Mouse (Mus musculus): ENCODE measurements around the gene Gmpr. TPM values are rescaled to one million over a fixed set of nuclear protein-coding genes. Genes with fewer than 3 reads are reported as not detected.

Gene Gmpr
- polyA plus RNA-seq, 1 experiment: 5.7 TPM

- WGBS: 88% methylated on average over 5 of the region's 5 CpGs
- H3K36me3 ChIP-seq (ENCODE audit: control insufficient read depth, insufficient read depth, low read length): no peaks in the 10 kb centered on the region
- peaks cover 1% of the 10 kb centered on the region; the same call in 1 of the 2 replicates for H3K4me1 ChIP-seq (ENCODE audit: control insufficient read depth, insufficient read depth, insufficient read length)
- DNase-seq (ENCODE audit: low read depth in 1 of 2, low spot score in 2 of 2): no peak
- TF ChIP-seq POLR2A (IDR thresholded peaks at IDR 0.05; ENCODE audit: low read depth, low read length): no peak
- TF ChIP-seq CTCF (IDR thresholded peaks at IDR 0.05; ENCODE audit: extremely low read depth, insufficient read depth, insufficient read length, insufficient replicate concordance): no peak
- H3K27me3 ChIP-seq (ENCODE audit: control insufficient read depth, insufficient read depth, low read length): 0 out of 2 replicates have a peak, but pooled peaks cover 3% of the 10 kb centered on the region
- no peak overlapping the region for H3K4me3 ChIP-seq (ENCODE audit: extremely low read depth, insufficient read depth, insufficient read length)
- no peak overlapping the region for H3K27ac ChIP-seq (ENCODE audit: insufficient read depth, low read length)
Measured at GRCm38 (mm10) chr13:45502791-45503190, 4.5 kb upstream of the Gmpr start.

- Histone ChIP-seq H3K27ac (ENCODE audit: insufficient read depth, low read length) (no peak overlapping the region), H3K36me3 (ENCODE audit: control insufficient read depth, insufficient read depth, low read length) (no peaks in the 10 kb centered on the region), H3K4me1 (ENCODE audit: control insufficient read depth, insufficient read depth, insufficient read length) (peaks cover 4% of the 10 kb centered on the region; the same call in 1 of the 2 replicates), H3K27me3 (ENCODE audit: control insufficient read depth, insufficient read depth, low read length) (0 out of 2 replicates have a peak, but pooled peaks cover 4% of the 10 kb centered on the region), H3K4me3 (ENCODE audit: extremely low read depth, insufficient read depth, insufficient read length) (no peak overlapping the region)
- no peak for DNase-seq (ENCODE audit: low read depth in 1 of 2, low spot score in 2 of 2)
- TF ChIP-seq POLR2A (IDR thresholded peaks at IDR 0.05; ENCODE audit: low read depth, low read length): no peak
- TF ChIP-seq CTCF (IDR thresholded peaks at IDR 0.05; ENCODE audit: extremely low read depth, insufficient read depth, insufficient read length, insufficient replicate concordance): no peak
- WGBS: 94% methylated on average over 3 of the region's 3 CpGs
Measured at GRCm38 (mm10) chr13:45505546-45505945, 1.7 kb upstream of the Gmpr start.

GRCm38 (mm10) chr13:45508495-45508894 is 1.3 kb downstream of the Gmpr start:
- no peak overlapping the region for H3K27ac ChIP-seq (ENCODE audit: insufficient read depth, low read length)
- DNase-seq (ENCODE audit: low read depth in 1 of 2, low spot score in 2 of 2): no peak
- no peak for TF ChIP-seq POLR2A (IDR thresholded peaks at IDR 0.05; ENCODE audit: low read depth, low read length)
- no peak for TF ChIP-seq CTCF (IDR thresholded peaks at IDR 0.05; ENCODE audit: extremely low read depth, insufficient read depth, insufficient read length, insufficient replicate concordance)
- no peaks in the 10 kb centered on the region for H3K36me3 ChIP-seq (ENCODE audit: control insufficient read depth, insufficient read depth, low read length)
- H3K4me1 ChIP-seq (ENCODE audit: control insufficient read depth, insufficient read depth, insufficient read length): peaks cover 6% of the 10 kb centered on the region; the same call in 1 of the 2 replicates
- H3K4me3 ChIP-seq (ENCODE audit: extremely low read depth, insufficient read depth, insufficient read length): no peak overlapping the region; the same call in 1 of the 2 replicates
- 0 out of 2 replicates have a peak, but pooled peaks cover 4% of the 10 kb centered on the region for H3K27me3 ChIP-seq (ENCODE audit: control insufficient read depth, insufficient read depth, low read length)
- WGBS: 4% methylated on average over 8 of the region's 8 CpGs

- no peak overlapping the region for H3K27ac ChIP-seq (ENCODE audit: insufficient read depth, low read length)
- 77% methylated on average over 6 of the region's 6 CpGs for WGBS
- TF ChIP-seq POLR2A (IDR thresholded peaks at IDR 0.05; ENCODE audit: low read depth, low read length): no peak
- TF ChIP-seq CTCF (IDR thresholded peaks at IDR 0.05; ENCODE audit: extremely low read depth, insufficient read depth, insufficient read length, insufficient replicate concordance): no peak
- peaks cover 6% of the 10 kb centered on the region; the same call in 1 of the 2 replicates for H3K4me1 ChIP-seq (ENCODE audit: control insufficient read depth, insufficient read depth, insufficient read length)
- no peak for DNase-seq (ENCODE audit: low read depth in 1 of 2, low spot score in 2 of 2)
- H3K36me3 ChIP-seq (ENCODE audit: control insufficient read depth, insufficient read depth, low read length): no peaks in the 10 kb centered on the region
- H3K27me3 ChIP-seq (ENCODE audit: control insufficient read depth, insufficient read depth, low read length): 0 out of 2 replicates have a peak, but pooled peaks cover 4% of the 10 kb centered on the region
- H3K4me3 ChIP-seq (ENCODE audit: extremely low read depth, insufficient read depth, insufficient read length): no peak overlapping the region
Measured at GRCm38 (mm10) chr13:45509366-45509765, 2.1 kb downstream of the Gmpr start.

GRCm38 (mm10) chr13:45511706-45512435 is 4.6 kb downstream of the Gmpr start:
- Histone ChIP-seq H3K27me3 (ENCODE audit: control insufficient read depth, insufficient read depth, low read length) (0 out of 2 replicates have a peak, but pooled peaks cover 4% of the 10 kb centered on the region), H3K4me3 (ENCODE audit: extremely low read depth, insufficient read depth, insufficient read length) (no peak overlapping the region), H3K36me3 (ENCODE audit: control insufficient read depth, insufficient read depth, low read length) (no peaks in the 10 kb centered on the region), H3K27ac (ENCODE audit: insufficient read depth, low read length) (no peak overlapping the region), H3K4me1 (ENCODE audit: control insufficient read depth, insufficient read depth, insufficient read length) (peaks cover 6% of the 10 kb centered on the region; the same call in 1 of the 2 replicates)
- TF ChIP-seq POLR2A (IDR thresholded peaks at IDR 0.05; ENCODE audit: low read depth, low read length) (no peak), CTCF (IDR thresholded peaks at IDR 0.05; ENCODE audit: extremely low read depth, insufficient read depth, insufficient read length, insufficient replicate concordance) (no peak)
- WGBS: 57% methylated on average over 6 of the region's 6 CpGs
- no peak for DNase-seq (ENCODE audit: low read depth in 1 of 2, low spot score in 2 of 2)

GRCm38 (mm10) chr13:45512531-45512930 is 5.3 kb downstream of the Gmpr start:
- H3K36me3 ChIP-seq (ENCODE audit: control insufficient read depth, insufficient read depth, low read length): no peaks in the 10 kb centered on the region
- 55% methylated on average over 8 of the region's 8 CpGs for WGBS

More at GRCm38 (mm10) chr13:45512531-45512930, 5.3 kb downstream of the Gmpr start:
- H3K27me3 ChIP-seq (ENCODE audit: control insufficient read depth, insufficient read depth, low read length): 0 out of 2 replicates have a peak, but pooled peaks cover 2% of the 10 kb centered on the region
- H3K4me1 ChIP-seq (ENCODE audit: control insufficient read depth, insufficient read depth, insufficient read length): peaks cover 6% of the 10 kb centered on the region; the same call in 1 of the 2 replicates
- no peak overlapping the region for H3K27ac ChIP-seq (ENCODE audit: insufficient read depth, low read length)
- TF ChIP-seq POLR2A (IDR thresholded peaks at IDR 0.05; ENCODE audit: low read depth, low read length) (no peak), CTCF (IDR thresholded peaks at IDR 0.05; ENCODE audit: extremely low read depth, insufficient read depth, insufficient read length, insufficient replicate concordance) (no peak)
- DNase-seq (ENCODE audit: low read depth in 1 of 2, low spot score in 2 of 2): no peak
- H3K4me3 ChIP-seq (ENCODE audit: extremely low read depth, insufficient read depth, insufficient read length): no peak overlapping the region
